Mouse (Mus musculus): ENCODE measurements around the gene Smyd2.

DNA sequence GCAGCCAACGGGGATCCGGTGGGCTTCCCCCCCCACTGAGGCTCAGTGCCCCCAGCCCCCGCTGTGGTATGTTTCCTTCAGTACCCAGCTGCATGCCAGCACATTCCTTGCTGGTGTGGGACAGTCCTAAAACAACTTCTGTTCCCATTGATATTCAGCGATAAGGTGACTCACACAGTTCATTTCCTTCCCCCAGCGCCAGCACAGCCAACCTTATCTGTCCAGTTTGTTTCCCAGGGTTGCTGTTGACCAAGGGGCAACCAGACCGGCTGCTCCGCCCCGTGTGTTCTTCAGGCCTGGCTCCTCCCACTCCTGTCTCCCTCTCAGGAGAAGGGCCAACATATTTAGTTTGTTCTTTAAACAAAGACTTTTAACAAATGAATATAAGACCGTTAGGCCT, 54.7 kb downstream of the Smyd2 start:
- no peak for TF ChIP-seq CTCF (conservative IDR thresholded peaks at IDR 0.05; ENCODE audit: insufficient read depth, insufficient read length, low read depth, low read length)
- no peak for TF ChIP-seq POLR2A (IDR thresholded peaks at IDR 0.05; ENCODE audit: low read depth, low read length)
